22 mouse cellular contexts compared by ENCODE assay signal in genomic region chr2:109881111-109881510, GRCm38 (mm10). TPM values are rescaled to one million over a fixed set of nuclear protein-coding genes. Genes with fewer than 3 reads are reported as not detected.
A peak's percentile ranks its signal among the peaks of the same experiment; 100 is the strongest.
DNase-seq lines count a peak whose midpoint lies in the region; ATAC-seq and TF ChIP-seq lines count a peak whose summit lies in the region.
"Had no signal": no experiment of that assay in that cellular context is flagged by ENCODE, and none has a peak within 500 bp of the region (broad histone marks: within the 10 kb centered on the region; RNA-seq: fewer than 3 reads in every experiment).

No protein-coding gene starts in this region.

- no peak for TF ChIP-seq CTCF in intestine, postnatal 0 days (IDR thresholded peaks at IDR 0.05; ENCODE audit: low read depth)
- TF ChIP-seq CTCF in kidney, adult 2 months (conservative IDR thresholded peaks at IDR 0.05; ENCODE audit: insufficient read depth, insufficient read length, low read depth, low read length), result no peak
- no peak for TF ChIP-seq CTCF in small intestine, adult 2 months (IDR thresholded peaks at IDR 0.05; ENCODE audit: extremely low read depth, insufficient read length, insufficient replicate concordance, low read depth, low read length)

- ATAC-seq in intestine, embryonic 15.5 days, result peak; percentile 61; the same call in 1 of the 2 replicates
- no peak; the same call in 1 of the 2 replicates for ATAC-seq in intestine, postnatal 0 days
- peak; percentile 83 for ATAC-seq in intestine, embryonic 16.5 days
- ATAC-seq: activated CD4-positive, CD25-positive, alpha-beta regulatory T cell, adult 4 months; CD4-positive, CD25-positive, alpha-beta regulatory T cell, adult 4 months; Patski had no signal

- no peak overlapping the region for H3K9ac ChIP-seq in intestine, embryonic 15.5 days
- H3K9ac ChIP-seq in intestine, postnatal 0 days (ENCODE audit: low read depth, low read length), result no peak overlapping the region
- no peak overlapping the region for H3K9ac ChIP-seq in intestine, embryonic 16.5 days (ENCODE audit: low read depth, low read length)

- DNase-seq in kidney, adult 2 months, result peak; percentile 11
- DNase-seq in kidney, adult 11 months, result no peak
- no peak for DNase-seq in heart, adult 8-10 months (ENCODE audit: low spot score)
- DNase-seq in ovary, postnatal 14 days (ENCODE audit: low spot score), result no peak
- DNase-seq: adrenal gland, adult 2 months; adrenal gland, adult 8-10 months; adrenal gland, postnatal 10 days; adrenal gland, postnatal 14 days; adrenal gland, postnatal 25 days; adrenal gland, postnatal 36 days; B cell, adult 2 months; cerebellum, adult 11 months; cerebellum, adult 11-12 months had no signal

- H3K27me3 ChIP-seq in intestine, embryonic 15.5 days (replicated peaks), result no peaks in the 10 kb centered on the region
- H3K27me3 ChIP-seq in intestine, postnatal 0 days (replicated peaks; ENCODE audit: control insufficient read depth, insufficient read depth, low read length), result no peaks in the 10 kb centered on the region
- H3K27me3 ChIP-seq in kidney, adult 2 months (replicated peaks; ENCODE audit: control insufficient read depth, insufficient read depth, low read length), result no peaks in the 10 kb centered on the region
- H3K27me3 ChIP-seq in intestine, embryonic 16.5 days (replicated peaks; ENCODE audit: control insufficient read depth, insufficient read depth, low read length), result no peaks in the 10 kb centered on the region; the same call in 1 of the 2 replicates
- H3K27me3 ChIP-seq in small intestine, adult 2 months (ENCODE audit: control insufficient read depth, insufficient read depth, low read length), result no peaks in the 10 kb centered on the region
- H3K27me3 ChIP-seq: CH12.LX, Patski had no signal

- WGBS in intestine, embryonic 15.5 days, result 47% methylated on average over 2 of the region's 2 CpGs
- 34% methylated on average over 2 of the region's 2 CpGs for WGBS in intestine, postnatal 0 days
- 43% methylated on average over 2 of the region's 2 CpGs for WGBS in kidney, adult 2 months
- WGBS in intestine, embryonic 16.5 days, result 43% methylated on average over 2 of the region's 2 CpGs
- WGBS in small intestine, adult 2 months, result 16% methylated on average over 2 of the region's 2 CpGs

- H3K4me2 ChIP-seq in intestine, embryonic 15.5 days (replicated peaks), result no peak overlapping the region
- no peak overlapping the region for H3K4me2 ChIP-seq in intestine, postnatal 0 days (replicated peaks; ENCODE audit: low read depth)
- no peak overlapping the region for H3K4me2 ChIP-seq in intestine, embryonic 16.5 days (ENCODE audit: low read depth, low read length)

- H3K4me3 ChIP-seq in intestine, embryonic 15.5 days (replicated peaks), result no peak overlapping the region
- no peak overlapping the region for H3K4me3 ChIP-seq in intestine, postnatal 0 days (ENCODE audit: low read depth, low read length)
- no peak overlapping the region for H3K4me3 ChIP-seq in kidney, adult 2 months (ENCODE audit: insufficient read depth, low read depth, low read length)
- H3K4me3 ChIP-seq in intestine, embryonic 16.5 days (ENCODE audit: low read length), result no peak overlapping the region
- H3K4me3 ChIP-seq in small intestine, adult 2 months (ENCODE audit: low read depth, low read length), result no peak overlapping the region

- H3K36me3 ChIP-seq in intestine, embryonic 15.5 days, result no peaks in the 10 kb centered on the region
- no peaks in the 10 kb centered on the region for H3K36me3 ChIP-seq in intestine, postnatal 0 days (ENCODE audit: control insufficient read depth, insufficient read depth)
- H3K36me3 ChIP-seq in kidney, adult 2 months (ENCODE audit: control insufficient read depth, insufficient read depth, low read length), result no peaks in the 10 kb centered on the region
- no peaks in the 10 kb centered on the region for H3K36me3 ChIP-seq in intestine, embryonic 16.5 days (ENCODE audit: control insufficient read depth, insufficient read depth, low read length)
- no peaks in the 10 kb centered on the region for H3K36me3 ChIP-seq in small intestine, adult 2 months (ENCODE audit: control insufficient read depth, insufficient read depth, low read length)
- H3K36me3 ChIP-seq: G1E had no signal

- TF ChIP-seq POLR2A in kidney, adult 2 months (IDR thresholded peaks at IDR 0.05; ENCODE audit: low read depth, low read length), result no peak
- no peak for TF ChIP-seq POLR2A in small intestine, adult 2 months (IDR thresholded peaks at IDR 0.05; ENCODE audit: low read depth, low read length)

- H3K4me1 ChIP-seq in intestine, embryonic 15.5 days (replicated peaks), result no peaks in the 10 kb centered on the region
- H3K4me1 ChIP-seq in intestine, postnatal 0 days (replicated peaks; ENCODE audit: control insufficient read depth, insufficient read depth, low read length), result no peaks in the 10 kb centered on the region
- H3K4me1 ChIP-seq in kidney, adult 2 months (ENCODE audit: control insufficient read depth, insufficient read depth, low read length), result no peaks in the 10 kb centered on the region
- no peaks in the 10 kb centered on the region for H3K4me1 ChIP-seq in intestine, embryonic 16.5 days (ENCODE audit: control insufficient read depth, insufficient read depth, low read length)
- peaks cover 3% of the 10 kb centered on the region; the same call in 1 of the 2 replicates for H3K4me1 ChIP-seq in small intestine, adult 2 months (ENCODE audit: control insufficient read depth, insufficient read depth, insufficient read length, low read length)

- no peaks in the 10 kb centered on the region for H3K9me3 ChIP-seq in intestine, embryonic 15.5 days
- no peaks in the 10 kb centered on the region for H3K9me3 ChIP-seq in intestine, postnatal 0 days (ENCODE audit: control insufficient read depth)
- no peaks in the 10 kb centered on the region for H3K9me3 ChIP-seq in intestine, embryonic 16.5 days (ENCODE audit: control insufficient read depth, low read length)
- H3K9me3 ChIP-seq: G1E had no signal

- no peak overlapping the region for H3K27ac ChIP-seq in intestine, embryonic 15.5 days
- no peak overlapping the region for H3K27ac ChIP-seq in intestine, postnatal 0 days (ENCODE audit: low read depth, low read length)
- no peak overlapping the region for H3K27ac ChIP-seq in kidney, adult 2 months (ENCODE audit: insufficient read depth, low read depth, low read length)
- no peak overlapping the region for H3K27ac ChIP-seq in intestine, embryonic 16.5 days (ENCODE audit: low read length)
- H3K27ac ChIP-seq in small intestine, adult 2 months (ENCODE audit: insufficient read depth, low read depth, low read length), result peak overlapping the region; percentile 68

RNA-seq across cellular contexts. Expression of gene Lin7c, which starts 9.5 kb away (rescaled TPM):
- polyA plus RNA-seq in intestine, embryonic 15.5 days (2015; fragmentation: Nextera tagmentation; extraction: Ambion mirVana), result 64.3 and 72.0 TPM in 2 replicates
- polyA plus RNA-seq in intestine, postnatal 0 days (2015; fragmentation: Nextera tagmentation; extraction: Ambion mirVana), result 37.1 and 40.3 TPM in 2 replicates
- 8.3 and 13.2 TPM in 2 replicates for polyA plus RNA-seq in kidney, adult 2 months (2012; rRNA removed)
- 61.9 and 67.0 TPM in 2 replicates for polyA plus RNA-seq in intestine, embryonic 16.5 days (2015; fragmentation: Nextera tagmentation; extraction: Ambion mirVana)
- polyA plus RNA-seq in small intestine, adult 2 months (2012; rRNA removed), result 2.0 and 3.8 TPM in 2 replicates
- 10 to 100 TPM; 41.5 to 45.6 (median 43.7) TPM for total RNA-seq in heart, adult 8-10 months (2022)

RNA-seq across cellular contexts. Expression of gene Lgr4, which starts 36.3 kb away (rescaled TPM):
- 27.6 and 29.4 TPM in 2 replicates for polyA plus RNA-seq in intestine, embryonic 15.5 days (2015; fragmentation: Nextera tagmentation; extraction: Ambion mirVana)
- 15.0 and 15.9 TPM in 2 replicates for polyA plus RNA-seq in intestine, postnatal 0 days (2015; fragmentation: Nextera tagmentation; extraction: Ambion mirVana)
- 106 and 131 TPM in 2 replicates for polyA plus RNA-seq in kidney, adult 2 months (2012; rRNA removed)
- polyA plus RNA-seq in intestine, embryonic 16.5 days (2015; fragmentation: Nextera tagmentation; extraction: Ambion mirVana), result 18.9 and 19.0 TPM in 2 replicates
- polyA plus RNA-seq in small intestine, adult 2 months (2012; rRNA removed), result 12.0 and 51.4 TPM in 2 replicates
- 10 to 100 TPM; 21.8 to 23.5 (median 22.8) TPM for total RNA-seq in heart, adult 8-10 months (2022)
